Mouse (Mus musculus): ENCODE measurements at regions not wholly inside any gene's neighbourhood (a gene's known extent, or its start where the extent isn't known, plus 50 kb on each side); places are given as distances from the start of the nearest gene placed in this dataset.

DNA sequence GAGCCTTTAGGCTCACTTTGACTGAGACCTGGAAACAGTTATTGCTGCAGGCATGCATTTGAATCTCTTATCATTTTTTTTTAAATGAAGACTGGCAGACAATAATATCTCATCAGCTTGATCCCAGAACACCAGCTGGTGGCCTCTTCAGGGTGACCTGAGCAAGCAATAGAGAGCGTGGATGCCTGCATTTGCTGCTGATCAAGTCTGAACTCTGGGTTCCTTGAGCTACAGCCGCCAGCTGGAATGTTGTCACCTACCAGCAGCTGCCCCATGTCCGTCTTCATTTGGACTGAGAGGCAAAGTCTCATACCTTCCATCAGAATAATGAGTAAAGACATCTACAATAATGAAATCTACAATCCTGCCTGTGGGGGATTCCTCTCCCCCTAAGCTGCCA, 2466.3 kb upstream of the 5930422O12Rik start:
- DNase-seq (ENCODE audit: low spot score), result no peak
- Histone ChIP-seq H3K27ac (no peak overlapping the region), H3K9me3 (replicated peaks) (no peaks in the 10 kb centered on the region), H3K4me1 (peaks cover 11% of the 10 kb centered on the region), H3K36me3 (no peaks in the 10 kb centered on the region), H3K4me3 (no peak overlapping the region), H3K27me3 (ENCODE audit: low read depth, poor library complexity, severe bottlenecking) (0 out of 2 replicates have a peak, but pooled peaks cover 8% of the 10 kb centered on the region)
- 75% methylated on average over 3 of the region's 3 CpGs for WGBS

DNA sequence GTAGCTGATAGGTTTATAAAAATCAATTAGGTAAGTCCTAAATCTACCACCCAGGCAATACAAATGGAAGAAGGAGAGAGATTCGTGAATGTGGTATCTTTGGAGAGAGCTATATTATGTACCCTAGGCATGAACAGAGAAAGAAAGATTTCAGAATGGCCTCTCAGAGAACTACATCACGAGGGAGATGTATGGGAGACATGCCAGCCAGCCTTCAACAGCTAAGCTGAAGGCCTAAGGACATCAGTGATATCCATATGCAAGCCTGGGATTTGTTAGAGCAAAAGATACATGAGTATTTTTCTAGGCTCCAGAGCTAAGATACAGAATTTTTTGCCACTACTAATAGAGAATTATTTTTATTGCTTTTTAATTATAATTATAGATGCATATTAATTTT, 2445.7 kb upstream of the 5930422O12Rik start:
- no peak for DNase-seq (ENCODE audit: low spot score)
- Histone ChIP-seq H3K27ac (no peak overlapping the region), H3K36me3 (no peaks in the 10 kb centered on the region), H3K4me3 (no peak overlapping the region), H3K4me1 (no peaks in the 10 kb centered on the region), H3K9me3 (replicated peaks) (no peaks in the 10 kb centered on the region), H3K27me3 (ENCODE audit: low read depth, poor library complexity, severe bottlenecking) (no peaks in the 10 kb centered on the region)
- WGBS, result 73% methylated on average over 2 of the region's 2 CpGs

DNA sequence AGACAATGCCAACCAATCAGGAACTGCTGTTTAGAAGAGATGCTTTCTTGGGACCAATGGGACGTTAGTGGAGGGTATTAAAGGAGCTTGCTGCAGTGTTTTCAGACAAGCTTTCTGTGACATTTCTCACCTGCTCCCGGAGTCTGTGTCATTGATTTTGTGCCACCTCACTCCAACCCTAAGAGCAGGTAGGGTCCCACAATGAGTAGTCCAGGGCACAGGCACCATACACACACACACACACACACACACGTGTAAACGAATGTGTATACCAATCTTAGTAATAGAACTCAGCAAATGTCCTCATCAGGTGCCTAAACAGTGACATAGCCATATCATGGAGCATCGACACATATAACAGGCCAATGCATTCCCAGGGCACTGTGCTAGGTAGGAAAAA, 2440.5 kb upstream of the 5930422O12Rik start:
- Histone ChIP-seq H3K4me3 (no peak overlapping the region), H3K9me3 (replicated peaks) (no peaks in the 10 kb centered on the region), H3K27ac (no peak overlapping the region), H3K27me3 (ENCODE audit: low read depth, poor library complexity, severe bottlenecking) (no peaks in the 10 kb centered on the region), H3K4me1 (no peaks in the 10 kb centered on the region), H3K36me3 (no peaks in the 10 kb centered on the region)
- no peak for DNase-seq (ENCODE audit: low spot score)
- WGBS, result 80% methylated on average over 5 of the region's 5 CpGs

DNA sequence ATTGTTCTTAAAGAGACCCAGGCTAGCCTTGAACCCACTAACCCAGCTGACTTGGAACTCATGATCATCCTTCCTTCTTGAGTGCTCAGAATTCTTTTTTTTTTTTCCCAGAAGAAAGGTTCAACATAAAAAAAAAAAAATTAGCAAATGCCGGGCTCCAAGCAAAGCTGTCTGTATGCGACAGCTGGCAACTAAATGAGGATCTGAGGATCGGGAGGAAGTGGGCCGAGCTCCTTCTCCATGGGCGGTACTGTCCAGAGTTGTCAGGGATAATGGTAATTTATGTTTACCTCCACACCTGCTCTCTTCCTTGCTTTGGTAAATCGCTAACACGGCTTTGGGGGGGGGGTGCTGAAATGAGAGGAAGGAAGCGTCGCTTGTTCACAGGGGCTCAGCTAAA, 2429.9 kb upstream of the 5930422O12Rik start:
- Histone ChIP-seq H3K9me3 (replicated peaks) (no peaks in the 10 kb centered on the region), H3K36me3 (no peaks in the 10 kb centered on the region), H3K4me3 (no peak overlapping the region), H3K27me3 (ENCODE audit: low read depth, poor library complexity, severe bottlenecking) (no peaks in the 10 kb centered on the region), H3K27ac (no peak overlapping the region), H3K4me1 (peaks cover 27% of the 10 kb centered on the region)
- no peak for DNase-seq (ENCODE audit: low spot score)
- WGBS, result 61% methylated on average over 9 of the region's 9 CpGs

DNA sequence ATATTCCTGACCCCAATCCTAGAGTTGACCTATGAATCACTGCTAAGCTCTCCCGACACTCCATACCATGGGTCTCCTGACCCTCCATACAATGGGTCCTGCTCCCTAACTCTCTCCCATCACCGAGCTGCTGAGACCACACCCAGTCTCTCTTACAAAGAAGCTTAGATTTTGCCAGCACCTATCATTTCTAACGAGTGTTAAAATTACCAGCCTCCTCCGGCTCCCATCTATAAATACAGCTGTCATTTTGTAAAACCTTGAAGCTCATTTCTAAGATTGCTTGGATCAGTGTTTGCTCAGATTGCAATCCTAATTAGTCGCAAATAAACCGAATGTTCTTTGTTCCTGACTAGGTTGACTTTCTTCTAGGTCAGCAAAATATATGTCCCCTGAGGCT, 2428.4 kb upstream of the 5930422O12Rik start:
- H3K36me3 ChIP-seq, result no peaks in the 10 kb centered on the region
- no peak overlapping the region for H3K4me3 ChIP-seq
- peaks cover 26% of the 10 kb centered on the region for H3K4me1 ChIP-seq
- DNase-seq (ENCODE audit: low spot score), result no peak
- H3K27ac ChIP-seq, result no peak overlapping the region
- no peaks in the 10 kb centered on the region for H3K9me3 ChIP-seq (replicated peaks)
- H3K27me3 ChIP-seq (ENCODE audit: low read depth, poor library complexity, severe bottlenecking), result no peaks in the 10 kb centered on the region
- 84% methylated on average over 6 of the region's 6 CpGs for WGBS

DNA sequence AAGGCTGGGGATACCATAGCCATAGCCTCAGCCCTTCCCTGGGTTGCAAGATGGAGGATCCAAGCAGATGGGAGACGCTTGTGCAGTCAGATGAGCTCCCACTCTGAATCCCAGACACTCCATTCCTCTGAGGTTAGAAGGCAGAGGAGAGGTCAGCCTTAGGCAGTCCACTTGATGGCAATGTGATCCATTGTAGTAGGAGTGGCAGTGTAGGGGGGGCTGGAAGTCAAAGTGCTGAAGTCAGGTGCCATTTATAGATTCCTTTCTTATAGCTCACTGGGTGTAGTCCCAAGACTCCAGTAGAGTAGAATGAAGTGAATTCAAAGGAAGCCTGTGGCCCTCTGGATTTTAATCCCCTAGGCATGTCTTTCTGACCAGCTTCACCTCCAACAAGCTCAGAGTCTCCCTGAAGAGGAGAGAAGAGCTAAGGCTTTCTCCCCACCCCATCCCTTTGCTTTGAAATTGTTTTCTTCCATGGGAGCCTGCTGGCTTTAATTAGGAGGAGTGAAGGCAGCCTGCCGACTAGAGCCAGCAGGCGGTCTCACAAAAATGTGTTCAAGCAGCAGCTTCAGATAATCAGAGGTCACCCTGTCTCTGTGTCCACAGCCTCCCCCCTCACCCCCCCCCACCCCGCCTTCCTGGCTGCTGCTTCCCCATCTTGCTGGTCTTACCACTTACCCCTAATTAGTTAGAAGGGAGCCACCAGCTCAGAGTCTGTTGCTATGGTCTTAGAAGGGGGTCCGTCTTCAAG, 2426.4 kb upstream of the 5930422O12Rik start:
- no peaks in the 10 kb centered on the region for H3K36me3 ChIP-seq
- H3K4me3 ChIP-seq, result no peak overlapping the region
- H3K4me1 ChIP-seq, result peaks cover 22% of the 10 kb centered on the region
- H3K27ac ChIP-seq, result peak overlapping the region; percentile 50; the same call in 1 of the 2 replicates
- H3K27me3 ChIP-seq (ENCODE audit: low read depth, poor library complexity, severe bottlenecking), result no peaks in the 10 kb centered on the region
- peak; percentile 47 for DNase-seq (ENCODE audit: low spot score)
- H3K9me3 ChIP-seq (replicated peaks), result no peaks in the 10 kb centered on the region
- 17% methylated on average over 5 of the region's 5 CpGs for WGBS

DNA sequence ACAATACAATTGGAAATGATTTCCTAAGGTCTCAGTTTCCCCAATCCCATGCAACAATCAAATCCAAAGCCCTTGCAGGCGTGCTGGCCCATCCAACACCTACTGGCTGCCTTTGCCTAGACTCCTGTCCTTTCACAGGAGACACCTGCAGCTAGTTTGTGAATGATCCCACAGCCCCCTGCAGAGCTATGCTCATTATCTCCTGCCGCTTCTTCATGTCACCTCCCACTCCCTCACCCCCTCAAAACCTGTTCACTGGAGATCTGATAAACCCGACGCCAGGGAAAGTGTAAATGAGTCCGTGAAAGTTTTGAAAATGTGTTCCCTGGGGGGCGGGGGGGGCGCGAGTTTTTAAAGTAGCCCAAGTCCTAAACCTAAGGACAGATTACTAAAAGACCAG, 2420.2 kb upstream of the 5930422O12Rik start:
- Histone ChIP-seq H3K4me3 (no peak overlapping the region), H3K27me3 (ENCODE audit: low read depth, poor library complexity, severe bottlenecking) (no peaks in the 10 kb centered on the region), H3K36me3 (no peaks in the 10 kb centered on the region), H3K27ac (no peak overlapping the region), H3K9me3 (replicated peaks) (no peaks in the 10 kb centered on the region), H3K4me1 (no peaks in the 10 kb centered on the region)
- WGBS, result 81% methylated on average over 8 of the region's 8 CpGs
- DNase-seq (ENCODE audit: low spot score), result no peak

DNA sequence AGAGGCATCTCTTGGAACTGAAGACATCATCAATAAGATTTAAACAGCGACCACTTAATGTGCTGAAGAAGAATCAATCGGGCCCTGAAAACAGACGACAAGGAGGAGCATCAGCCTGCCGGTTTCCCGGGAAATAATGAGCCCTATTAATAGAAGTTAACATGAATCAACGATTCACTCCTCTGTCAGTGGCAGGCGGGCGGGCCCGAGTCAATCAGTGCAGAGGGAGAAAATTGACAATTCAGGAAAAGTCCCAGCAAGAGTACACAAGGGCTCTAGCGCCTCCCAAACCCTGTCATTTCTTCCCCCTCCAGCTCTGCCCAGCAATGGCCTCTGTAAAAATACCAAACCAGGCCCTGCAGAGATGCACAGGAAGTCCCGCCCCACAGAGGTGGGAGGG, 2416.4 kb upstream of the 5930422O12Rik start:
- no peaks in the 10 kb centered on the region for H3K4me1 ChIP-seq
- WGBS, result 90% methylated on average over 11 of the region's 11 CpGs
- DNase-seq (ENCODE audit: low spot score), result no peak
- no peaks in the 10 kb centered on the region for H3K36me3 ChIP-seq
- no peak overlapping the region for H3K4me3 ChIP-seq
- no peak overlapping the region for H3K27ac ChIP-seq
- H3K9me3 ChIP-seq (replicated peaks), result no peaks in the 10 kb centered on the region
- H3K27me3 ChIP-seq (ENCODE audit: low read depth, poor library complexity, severe bottlenecking), result no peaks in the 10 kb centered on the region

DNA sequence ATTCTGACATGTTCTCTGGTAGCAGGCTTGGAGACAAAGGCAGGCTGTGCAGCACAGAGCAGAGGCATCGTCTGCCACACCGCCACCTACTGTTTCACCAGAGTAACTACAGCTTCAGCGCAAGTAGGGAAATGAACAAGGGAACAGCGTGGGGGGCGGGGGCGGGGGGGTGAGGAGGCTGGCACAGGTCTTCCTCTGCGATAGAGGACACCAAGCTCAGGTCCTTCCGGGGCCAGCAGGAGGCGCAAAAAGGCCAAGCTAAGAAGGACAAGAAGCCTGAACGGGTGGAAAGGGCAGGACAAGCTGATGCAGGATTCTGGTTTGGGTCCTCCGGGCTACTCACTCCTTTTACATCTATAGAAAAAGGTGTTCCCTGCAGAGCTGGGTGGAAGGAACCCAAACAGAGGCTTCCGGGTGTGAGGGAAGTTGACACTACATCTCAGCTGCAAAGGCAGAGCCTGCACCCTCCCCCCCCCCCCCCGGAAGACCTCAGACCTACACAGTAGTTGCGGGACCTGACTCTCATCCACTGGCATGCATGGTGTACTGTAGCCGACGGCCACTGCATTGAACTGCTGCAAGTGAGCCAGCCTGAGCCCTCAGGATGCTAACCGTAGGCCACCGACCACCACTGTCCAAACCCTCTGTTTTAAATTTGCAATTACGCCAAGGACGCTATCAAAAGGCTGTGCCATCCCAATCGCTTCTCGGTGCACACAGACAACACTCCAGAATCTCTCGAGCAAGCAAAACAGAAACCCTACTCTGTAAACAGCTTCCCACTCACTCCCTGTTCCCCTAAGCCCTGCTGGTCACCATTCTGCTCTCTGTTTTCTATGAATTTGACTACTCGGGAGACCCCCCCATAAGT, 2396.6 kb upstream of the 5930422O12Rik start:
- Histone ChIP-seq H3K4me3 (peak overlapping the region; percentile 55), H3K4me1 (peaks cover 9% of the 10 kb centered on the region), H3K9me3 (replicated peaks) (no peaks in the 10 kb centered on the region), H3K36me3 (no peaks in the 10 kb centered on the region), H3K27me3 (ENCODE audit: low read depth, poor library complexity, severe bottlenecking) (no peaks in the 10 kb centered on the region), H3K27ac (peak overlapping the region; percentile 82)
- peak; percentile 88 for DNase-seq (ENCODE audit: low spot score)
- 10% methylated on average over 24 of the region's 24 CpGs for WGBS

DNA sequence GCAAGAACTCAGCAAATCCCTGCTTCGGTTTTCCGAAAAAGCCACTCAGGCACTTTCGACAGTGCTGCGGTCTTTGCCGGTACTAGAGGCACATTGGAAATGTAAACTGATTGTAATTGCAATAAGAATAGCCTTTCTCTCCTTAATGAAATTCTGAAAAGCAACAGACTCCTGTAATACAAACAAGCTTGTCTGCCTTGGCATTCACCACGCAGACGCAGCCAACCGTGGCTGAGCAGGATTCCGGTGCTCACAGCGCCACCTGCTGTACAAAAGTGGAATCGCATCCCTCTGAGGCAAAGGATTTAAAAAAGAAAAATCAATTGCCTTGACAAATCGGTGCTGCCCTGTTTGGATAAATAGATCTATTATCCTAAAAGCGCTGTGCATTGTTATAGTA, 2395.2 kb upstream of the 5930422O12Rik start:
- Histone ChIP-seq H3K27me3 (ENCODE audit: low read depth, poor library complexity, severe bottlenecking) (no peaks in the 10 kb centered on the region), H3K36me3 (no peaks in the 10 kb centered on the region), H3K4me1 (peaks cover 9% of the 10 kb centered on the region), H3K9me3 (replicated peaks) (no peaks in the 10 kb centered on the region), H3K4me3 (peak overlapping the region; percentile 45), H3K27ac (peak overlapping the region; percentile 56; the same call in 1 of the 2 replicates)
- peak; percentile 93 for DNase-seq (ENCODE audit: low spot score)
- 6% methylated on average over 13 of the region's 13 CpGs for WGBS

DNA sequence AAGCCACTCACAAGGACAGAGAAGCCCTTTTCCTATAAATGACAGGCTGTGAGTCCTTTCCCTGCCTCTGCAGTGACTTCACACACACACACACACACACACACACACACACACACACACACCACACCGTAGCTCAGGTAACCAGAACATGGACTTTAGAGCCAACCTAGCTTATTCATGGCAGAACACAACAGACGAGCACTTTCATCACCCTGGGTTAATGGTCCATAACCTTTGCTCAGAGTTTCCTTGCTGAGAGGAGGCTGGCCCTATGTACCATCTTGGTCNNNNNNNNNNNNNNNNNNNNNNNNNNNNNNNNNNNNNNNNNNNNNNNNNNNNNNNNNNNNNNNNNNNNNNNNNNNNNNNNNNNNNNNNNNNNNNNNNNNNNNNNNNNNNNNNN, 2391.6 kb upstream of the 5930422O12Rik start:
- H3K9me3 ChIP-seq (replicated peaks), result no peaks in the 10 kb centered on the region
- H3K4me3 ChIP-seq, result no peak overlapping the region
- no peaks in the 10 kb centered on the region for H3K36me3 ChIP-seq
- 75% methylated on average over 2 of the region's 2 CpGs for WGBS
- no peak overlapping the region for H3K27ac ChIP-seq
- H3K4me1 ChIP-seq, result peaks cover 7% of the 10 kb centered on the region
- no peaks in the 10 kb centered on the region for H3K27me3 ChIP-seq (ENCODE audit: low read depth, poor library complexity, severe bottlenecking)
- no peak for DNase-seq (ENCODE audit: low spot score)
